Mouse (Mus musculus): ENCODE results near the gene Ube2l3. TPM values are rescaled to one million over a fixed set of nuclear protein-coding genes. Genes with fewer than 3 reads are reported as not detected.

The Ube2l3 gene
- 103 and 123 TPM in 2 replicates for polyA plus RNA-seq (2012; ENCODE audit: insufficient read depth, low replicate concordance)

- Histone ChIP-seq H3K27me3 (replicated peaks) (peaks cover 2% of the 10 kb centered on the region), H3K9me3 (no peaks in the 10 kb centered on the region), H3K36me3 (replicated peaks; ENCODE audit: low read length) (peaks cover 8% of the 10 kb centered on the region), H3K4me1 (peaks cover 41% of the 10 kb centered on the region), H3K4me3 (replicated peaks) (peak within 1 kb of the TSS; percentile 92)
- TF ChIP-seq GATA1 (IDR thresholded peaks at IDR 0.05; ENCODE audit: borderline replicate concordance, low read length) = no peak
- no peak for TF ChIP-seq FLI1 (IDR thresholded peaks at IDR 0.05; ENCODE audit: low read length)
Observed at GRCm38 (mm10) chr16:17202549-17202948, at the start of gene Ube2l3. Ube2l3 (minus strand) TSS chr16:17202649.

GRCm38 (mm10) chr16:17251539-17251938, 49.1 kb upstream of the Ube2l3 start:
- Histone ChIP-seq H3K27me3 (replicated peaks) (no peaks in the 10 kb centered on the region), H3K4me3 (replicated peaks) (no peak overlapping the region), H3K36me3 (replicated peaks; ENCODE audit: low read length) (peaks cover 15% of the 10 kb centered on the region), H3K9me3 (no peaks in the 10 kb centered on the region), H3K4me1 (peaks cover 70% of the 10 kb centered on the region)
- TF ChIP-seq FLI1 (IDR thresholded peaks at IDR 0.05; ENCODE audit: low read length) (no peak), GATA1 (IDR thresholded peaks at IDR 0.05; ENCODE audit: borderline replicate concordance, low read length) (no peak)

- Histone ChIP-seq H3K4me1 (peaks cover 60% of the 10 kb centered on the region), H3K4me3 (replicated peaks) (peak overlapping the region; percentile 80), H3K36me3 (replicated peaks; ENCODE audit: low read length) (no peaks in the 10 kb centered on the region), H3K9me3 (no peaks in the 10 kb centered on the region), H3K27me3 (replicated peaks) (no peaks in the 10 kb centered on the region)
- TF ChIP-seq FLI1 (IDR thresholded peaks at IDR 0.05; ENCODE audit: low read length) (no peak), GATA1 (IDR thresholded peaks at IDR 0.05; ENCODE audit: borderline replicate concordance, low read length) (no peak)
Observed at GRCm38 (mm10) chr16:17249135-17249534, 46.7 kb upstream of the Ube2l3 start.

GRCm38 (mm10) chr16:17247727-17248126, 45.3 kb upstream of the Ube2l3 start:
- Histone ChIP-seq H3K9me3 (no peaks in the 10 kb centered on the region), H3K4me3 (replicated peaks) (no peak overlapping the region), H3K36me3 (replicated peaks; ENCODE audit: low read length) (no peaks in the 10 kb centered on the region), H3K4me1 (peaks cover 56% of the 10 kb centered on the region), H3K27me3 (replicated peaks) (no peaks in the 10 kb centered on the region)
- TF ChIP-seq FLI1 (IDR thresholded peaks at IDR 0.05; ENCODE audit: low read length) = no peak
- no peak for TF ChIP-seq GATA1 (IDR thresholded peaks at IDR 0.05; ENCODE audit: borderline replicate concordance, low read length)

GRCm38 (mm10) chr16:17244996-17245395, 42.5 kb upstream of the Ube2l3 start:
- no peaks in the 10 kb centered on the region for H3K9me3 ChIP-seq
- no peaks in the 10 kb centered on the region for H3K36me3 ChIP-seq (replicated peaks; ENCODE audit: low read length)
- no peak for TF ChIP-seq GATA1 (IDR thresholded peaks at IDR 0.05; ENCODE audit: borderline replicate concordance, low read length)
- no peaks in the 10 kb centered on the region for H3K27me3 ChIP-seq (replicated peaks)
- H3K4me3 ChIP-seq (replicated peaks) = no peak overlapping the region
- H3K4me1 ChIP-seq = peaks cover 42% of the 10 kb centered on the region

GRCm38 (mm10) chr16:17243731-17244130, 41.3 kb upstream of the Ube2l3 start:
- Histone ChIP-seq H3K4me3 (replicated peaks) (no peak overlapping the region), H3K36me3 (replicated peaks; ENCODE audit: low read length) (no peaks in the 10 kb centered on the region), H3K27me3 (replicated peaks) (no peaks in the 10 kb centered on the region), H3K9me3 (no peaks in the 10 kb centered on the region), H3K4me1 (peaks cover 42% of the 10 kb centered on the region)
- TF ChIP-seq GATA1 (IDR thresholded peaks at IDR 0.05; ENCODE audit: borderline replicate concordance, low read length) (no peak), FLI1 (IDR thresholded peaks at IDR 0.05; ENCODE audit: low read length) (no peak)

GRCm38 (mm10) chr16:17239409-17239808, 37.0 kb upstream of the Ube2l3 start:
- Histone ChIP-seq H3K27me3 (replicated peaks) (no peaks in the 10 kb centered on the region), H3K9me3 (no peaks in the 10 kb centered on the region), H3K36me3 (replicated peaks; ENCODE audit: low read length) (no peaks in the 10 kb centered on the region), H3K4me3 (replicated peaks) (no peak overlapping the region), H3K4me1 (peaks cover 67% of the 10 kb centered on the region)
- no peak for TF ChIP-seq GATA1 (IDR thresholded peaks at IDR 0.05; ENCODE audit: borderline replicate concordance, low read length)
- no peak for TF ChIP-seq FLI1 (IDR thresholded peaks at IDR 0.05; ENCODE audit: low read length)

GRCm38 (mm10) chr16:17237634-17238033, 35.2 kb upstream of the Ube2l3 start:
- Histone ChIP-seq H3K9me3 (no peaks in the 10 kb centered on the region), H3K27me3 (replicated peaks) (no peaks in the 10 kb centered on the region), H3K4me3 (replicated peaks) (peak overlapping the region; percentile 29), H3K4me1 (peaks cover 69% of the 10 kb centered on the region), H3K36me3 (replicated peaks; ENCODE audit: low read length) (no peaks in the 10 kb centered on the region)
- TF ChIP-seq FLI1 (IDR thresholded peaks at IDR 0.05; ENCODE audit: low read length) = no peak

GRCm38 (mm10) chr16:17234916-17235665, 32.6 kb upstream of the Ube2l3 start:
- Histone ChIP-seq H3K4me1 (peaks cover 61% of the 10 kb centered on the region), H3K4me3 (replicated peaks) (peak overlapping the region; percentile 95)

GRCm38 (mm10) chr16:17234499-17234895, 32.0 kb upstream of the Ube2l3 start:
- Histone ChIP-seq H3K27me3 (replicated peaks) (no peaks in the 10 kb centered on the region), H3K36me3 (replicated peaks; ENCODE audit: low read length) (no peaks in the 10 kb centered on the region), H3K4me1 (peaks cover 55% of the 10 kb centered on the region)

More at GRCm38 (mm10) chr16:17234916-17235665, 32.6 kb upstream of the Ube2l3 start:
- Histone ChIP-seq H3K27me3 (replicated peaks) (no peaks in the 10 kb centered on the region), H3K36me3 (replicated peaks; ENCODE audit: low read length) (no peaks in the 10 kb centered on the region), H3K9me3 (peaks cover 3% of the 10 kb centered on the region)
- TF ChIP-seq FLI1 (IDR thresholded peaks at IDR 0.05; ENCODE audit: low read length) = no peak

More at GRCm38 (mm10) chr16:17234499-17234895, 32.0 kb upstream of the Ube2l3 start:
- Histone ChIP-seq H3K4me3 (replicated peaks) (peak overlapping the region; percentile 95), H3K9me3 (peaks cover 9% of the 10 kb centered on the region)
- TF ChIP-seq FLI1 (IDR thresholded peaks at IDR 0.05; ENCODE audit: low read length) (no peak), GATA1 (IDR thresholded peaks at IDR 0.05; ENCODE audit: borderline replicate concordance, low read length) (no peak)
